Mouse (Mus musculus) Patski (cell line): ENCODE results near the gene Rhbdl3. TPM values are rescaled to one million over a fixed set of nuclear protein-coding genes. Genes with fewer than 3 reads are reported as not detected.

Experiments
- ATAC-seq: fragments of 100-300 bp; one replicate; pipeline ENCODE4 v1.8.0; 2021
- CTCF ChIA-PET: fragments of 350-600 bp; sonication (Branson Sonifier 250); formaldehyde crosslinking; loops from one replicate; lab custom pipeline; 2022; ENCODE audit warnings: inconsistent platforms; lab: Charles Lee
- POLR2A ChIA-PET: fragments of 350-600 bp; sonication (Branson Sonifier 250); formaldehyde crosslinking; loops from one replicate; lab custom pipeline; 2022; ENCODE audit warnings: antibody characterized with exemption, inconsistent platforms; lab: Charles Lee
- DNase-seq: peaks from one replicate; pipeline ENCODE4 v3.0.0-alpha.2; 2011; ENCODE audit warnings: low read depth, low spot score
- H3K27me3 ChIP-seq: fragments of 371-371 bp; one replicate; pipeline ENCODE4 v1.5.1; 2021
- CTCF ChIP-seq: fragments of 100-300 bp; IDR thresholded peaks from one replicate; pipeline ENCODE4 v1.5.1; 2021
- in situ Hi-C: fragments of 300-500 bp; cut with MboI; formaldehyde crosslinking; loops from 3 replicates; pipeline ENCODE4 v1.11.1; 2018; ENCODE audit warnings: low pct_unique_long_range_greater_than_20kb, mixed read lengths
- polyA plus RNA-seq: library from polyadenylated mRNA; unstranded; gene quantifications from one replicate; pipeline ENCODE4 v1.2.3, GENCODE M21; 2021

Gene Rhbdl3
- polyA plus RNA-seq, 1 experiment from 2014 or later = 5.8 TPM

- ChIA-PET POLR2A (no interaction called here), CTCF (interaction anchor here (1.7 kb wide), 1 partner anchor 60 kb away, joined by 7 read pairs; no protein-coding TSS in a partner anchor)
- in situ Hi-C loops = loop anchor here (25.0 kb wide), 1 partner anchor 1321 kb away; no protein-coding TSS in a partner anchor
- TF ChIP-seq CTCF = no peak
- DNase-seq (no peak), ATAC-seq (no peak)
- H3K27me3 ChIP-seq = no peaks in the 10 kb centered on the region
Observed at GRCm38 (mm10) chr11:80291004-80291403, 9.7 kb upstream of the Rhbdl3 start.

GRCm38 (mm10) chr11:80292463-80292862, 8.2 kb upstream of the Rhbdl3 start:
- DNase-seq (no peak), ATAC-seq (no peak)
- TF ChIP-seq CTCF = no peak
- CTCF ChIA-PET = interaction anchor here (1.6 kb wide), 1 partner anchor 8 kb away, joined by 3 read pairs; the partner anchor contains the start of gene Rhbdl3
- in situ Hi-C loops = loop anchor here (25.0 kb wide), 1 partner anchor 1320 kb away; no protein-coding TSS in a partner anchor
- no peaks in the 10 kb centered on the region for H3K27me3 ChIP-seq
- POLR2A ChIA-PET = no interaction called here

- CTCF ChIA-PET = interaction anchor here (1.5 to 2.2 kb wide), 2 partner anchors 9 to 57 kb away, joined by 4 to 5 read pairs; no protein-coding TSS in a partner anchor
- no peak for DNase-seq
Observed at GRCm38 (mm10) chr11:80295066-80295465, 5.6 kb upstream of the Rhbdl3 start.

GRCm38 (mm10) chr11:80295785-80296184, 4.9 kb upstream of the Rhbdl3 start:
- POLR2A ChIA-PET = interaction anchor here (0.5 to 1.1 kb wide), 3 partner anchors 16 to 696 kb away, joined by 3 to 5 read pairs (median 4); no protein-coding TSS in a partner anchor
- no peak for ATAC-seq
- no peak for DNase-seq
- CTCF ChIA-PET = interaction anchor here (1.5 to 2.2 kb wide), 2 partner anchors 9 to 56 kb away, joined by 4 to 5 read pairs; no protein-coding TSS in a partner anchor
- no peaks in the 10 kb centered on the region for H3K27me3 ChIP-seq
- no peak for TF ChIP-seq CTCF
- in situ Hi-C loops = loop anchor here (5.0 to 25.0 kb wide), 2 partner anchors 52 to 1317 kb away; no protein-coding TSS in a partner anchor

More at GRCm38 (mm10) chr11:80295066-80295465, 5.6 kb upstream of the Rhbdl3 start:
- ATAC-seq = peak; percentile 55
- in situ Hi-C loops = loop anchor here (5.0 to 25.0 kb wide), 2 partner anchors 52 to 1317 kb away; no protein-coding TSS in a partner anchor
- H3K27me3 ChIP-seq = no peaks in the 10 kb centered on the region
- TF ChIP-seq CTCF = no peak
- POLR2A ChIA-PET = no interaction called here

GRCm38 (mm10) chr11:80299513-80300235, 1.0 kb upstream of the Rhbdl3 start:
- no peak for TF ChIP-seq CTCF
- ATAC-seq (no peak), DNase-seq (no peak)
- POLR2A ChIA-PET = interaction anchor here (0.6 to 1.0 kb wide), 2 partner anchors 10 to 347 kb away, joined by 3 read pairs; no protein-coding TSS in a partner anchor
- CTCF ChIA-PET = no interaction called here
- no peaks in the 10 kb centered on the region for H3K27me3 ChIP-seq
- in situ Hi-C loops = loop anchor here (5.0 to 25.0 kb wide), 2 partner anchors 48 to 1313 kb away; no protein-coding TSS in a partner anchor

GRCm38 (mm10) chr11:80301316-80302045, 769 bp downstream of the Rhbdl3 start:
- in situ Hi-C loops = no loop called here
- no peaks in the 10 kb centered on the region for H3K27me3 ChIP-seq
- CTCF ChIA-PET = interaction anchor here (0.7 to 1.4 kb wide), 3 partner anchors 9 to 23 kb away, joined by 3 read pairs; no protein-coding TSS in a partner anchor
- ATAC-seq = peak; percentile 41
- POLR2A ChIA-PET = interaction anchor here (0.5 to 0.7 kb wide), 2 partner anchors 14 to 71 kb away, joined by 3 to 4 read pairs; no protein-coding TSS in a partner anchor
- no peak for DNase-seq
- no peak for TF ChIP-seq CTCF

GRCm38 (mm10) chr11:80302046-80302390, 1.3 kb downstream of the Rhbdl3 start:
- DNase-seq = no peak
- in situ Hi-C loops = no loop called here
- CTCF ChIA-PET = interaction anchor here (1.2 to 1.4 kb wide), 2 partner anchors 15 to 22 kb away, joined by 3 read pairs; no protein-coding TSS in a partner anchor
- no peak for ATAC-seq
- POLR2A ChIA-PET = no interaction called here
- TF ChIP-seq CTCF = no peak
- no peaks in the 10 kb centered on the region for H3K27me3 ChIP-seq

GRCm38 (mm10) chr11:80302536-80302935, 1.8 kb downstream of the Rhbdl3 start:
- ChIA-PET POLR2A (no interaction called here), CTCF (interaction anchor here (1.2 to 1.4 kb wide), 2 partner anchors 16 to 22 kb away, joined by 3 read pairs; no protein-coding TSS in a partner anchor)
- H3K27me3 ChIP-seq = no peaks in the 10 kb centered on the region
- DNase-seq = no peak
- in situ Hi-C loops = no loop called here
- TF ChIP-seq CTCF = no peak
- peak; percentile 4 for ATAC-seq

- ChIA-PET POLR2A (no interaction called here), CTCF (interaction anchor here (1.0 kb wide), 1 partner anchor 45 kb away, joined by 3 read pairs; no protein-coding TSS in a partner anchor)
- DNase-seq = no peak
- ATAC-seq = no peak
- no peak for TF ChIP-seq CTCF
- in situ Hi-C loops = no loop called here
- H3K27me3 ChIP-seq = no peaks in the 10 kb centered on the region
Observed at GRCm38 (mm10) chr11:80303746-80304145, 3.0 kb downstream of the Rhbdl3 start.

GRCm38 (mm10) chr11:80304846-80305245, 4.1 kb downstream of the Rhbdl3 start:
- CTCF ChIA-PET = interaction anchor here (0.7 to 1.4 kb wide), 4 partner anchors 18 to 58 kb away, joined by 3 to 4 read pairs (median 4); no protein-coding TSS in a partner anchor
- in situ Hi-C loops = no loop called here
- DNase-seq (no peak), ATAC-seq (no peak)
- no peaks in the 10 kb centered on the region for H3K27me3 ChIP-seq
- POLR2A ChIA-PET = no interaction called here
- no peak for TF ChIP-seq CTCF
